Mouse (Mus musculus): ENCODE data around the gene Arnt2. TPM values are rescaled to one million over a fixed set of nuclear protein-coding genes. Genes with fewer than 3 reads are reported as not detected.

Arnt2 gene
- polyA plus RNA-seq, 1 experiment = 5.6 TPM

DNA sequence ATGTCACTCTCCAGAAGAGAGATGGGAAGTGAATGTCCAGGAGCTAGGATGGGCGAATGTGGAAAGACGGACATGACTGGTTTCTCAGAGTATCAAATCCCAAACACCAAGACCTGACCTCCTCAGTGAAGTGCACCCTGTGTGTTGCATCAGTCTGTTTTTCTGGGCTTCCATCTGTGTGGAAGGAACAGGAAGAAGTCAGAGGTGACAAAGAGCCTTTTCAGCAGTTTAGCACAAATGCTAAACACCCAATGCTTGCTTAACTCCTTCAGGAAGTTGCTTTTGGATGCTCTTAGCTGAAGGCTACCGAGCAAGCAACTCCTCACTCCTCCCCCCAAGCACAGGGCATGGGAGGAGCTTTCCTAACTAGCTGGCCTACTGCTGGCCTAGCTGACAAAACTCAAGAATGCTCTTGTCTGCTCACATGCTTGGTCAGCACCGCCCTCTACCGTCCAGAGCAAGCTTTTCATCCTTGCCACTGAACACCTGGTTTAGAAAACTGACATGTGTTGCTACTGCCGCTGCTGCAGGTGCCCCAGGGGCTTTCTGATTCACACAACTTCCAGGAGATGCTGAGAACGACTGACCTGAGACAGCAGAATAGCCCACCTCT, 137.7 kb downstream of the Arnt2 start:
- TF ChIP-seq POLR2A (IDR thresholded peaks at IDR 0.05; ENCODE audit: control insufficient read depth, low read depth, low read length) = no peak
- peak; percentile 78; the same call in 1 of the 2 replicates for TF ChIP-seq CTCF (IDR thresholded peaks at IDR 0.05; ENCODE audit: control insufficient read depth, insufficient read depth, insufficient replicate concordance, low read depth, low read length)
- Histone ChIP-seq H3K36me3 (ENCODE audit: control insufficient read depth, insufficient read depth, low read length) (no peaks in the 10 kb centered on the region), H3K4me1 (ENCODE audit: control insufficient read depth, insufficient read depth, low read length) (no peaks in the 10 kb centered on the region), H3K27ac (ENCODE audit: control insufficient read depth, insufficient read depth, low read depth, low read length) (no peak overlapping the region), H3K4me3 (ENCODE audit: control insufficient read depth, low read depth, low read length) (no peak overlapping the region), H3K27me3 (ENCODE audit: control insufficient read depth, insufficient read depth, low read length) (no peaks in the 10 kb centered on the region)

DNA sequence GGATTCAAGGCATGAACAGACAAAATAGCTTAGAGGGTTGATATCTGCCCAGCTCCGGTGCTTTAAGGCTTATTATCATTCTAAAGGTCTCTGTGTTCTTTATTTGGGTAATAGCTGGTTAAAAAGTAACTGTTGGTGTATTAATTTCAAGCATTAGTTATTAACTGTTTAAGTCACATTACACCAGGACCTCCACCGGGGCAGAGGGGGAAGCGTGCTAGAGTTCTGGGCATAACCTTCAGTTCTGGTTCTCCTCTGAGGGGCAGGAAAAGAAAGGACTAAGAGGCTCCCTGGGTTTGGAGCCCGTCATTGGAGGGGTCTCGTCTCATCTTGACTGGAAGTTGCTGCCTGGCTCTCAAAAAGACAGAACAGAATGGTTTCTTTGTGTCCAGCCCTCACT, 138.5 kb downstream of the Arnt2 start:
- Histone ChIP-seq H3K4me3 (ENCODE audit: control insufficient read depth, low read depth, low read length) (no peak overlapping the region), H3K27ac (ENCODE audit: control insufficient read depth, insufficient read depth, low read depth, low read length) (no peak overlapping the region)

DNA sequence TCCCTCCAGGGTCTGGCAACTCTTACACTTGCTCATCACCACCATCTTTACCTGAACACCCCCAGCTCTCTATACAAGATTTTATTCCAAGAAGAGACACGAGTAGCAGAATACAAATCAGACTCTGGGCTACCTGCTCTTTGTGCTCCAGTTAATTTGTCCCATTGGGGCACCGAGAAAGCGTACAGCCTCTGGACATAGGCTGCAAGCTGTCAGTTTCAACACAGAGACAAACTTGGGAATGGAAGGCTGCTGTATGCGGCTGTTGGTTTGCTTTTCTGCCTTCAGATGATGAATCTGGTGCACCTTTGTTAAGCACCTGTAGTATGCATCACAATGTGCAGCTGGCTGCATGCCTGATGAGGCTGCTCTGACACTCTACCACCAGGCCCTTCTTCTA, 146.5 kb downstream of the Arnt2 start:
- TF ChIP-seq POLR2A (IDR thresholded peaks at IDR 0.05; ENCODE audit: control insufficient read depth, low read depth, low read length) (no peak), CTCF (IDR thresholded peaks at IDR 0.05; ENCODE audit: control insufficient read depth, insufficient read depth, insufficient replicate concordance, low read depth, low read length) (no peak)
- no peak overlapping the region for H3K27ac ChIP-seq (ENCODE audit: control insufficient read depth, insufficient read depth, low read depth, low read length)
- no peaks in the 10 kb centered on the region; the same call in 1 of the 2 replicates for H3K4me1 ChIP-seq (ENCODE audit: control insufficient read depth, insufficient read depth, low read length)
- no peaks in the 10 kb centered on the region for H3K27me3 ChIP-seq (ENCODE audit: control insufficient read depth, insufficient read depth, low read length)
- no peaks in the 10 kb centered on the region for H3K36me3 ChIP-seq (ENCODE audit: control insufficient read depth, insufficient read depth, low read length)
- H3K4me3 ChIP-seq (ENCODE audit: control insufficient read depth, low read depth, low read length) = no peak overlapping the region

More for the DNA sequence above, 138.5 kb downstream of the Arnt2 start:
- Histone ChIP-seq H3K36me3 (ENCODE audit: control insufficient read depth, insufficient read depth, low read length) (no peaks in the 10 kb centered on the region), H3K27me3 (ENCODE audit: control insufficient read depth, insufficient read depth, low read length) (no peaks in the 10 kb centered on the region), H3K4me1 (ENCODE audit: control insufficient read depth, insufficient read depth, low read length) (no peaks in the 10 kb centered on the region)
- TF ChIP-seq POLR2A (IDR thresholded peaks at IDR 0.05; ENCODE audit: control insufficient read depth, low read depth, low read length) (no peak), CTCF (IDR thresholded peaks at IDR 0.05; ENCODE audit: control insufficient read depth, insufficient read depth, insufficient replicate concordance, low read depth, low read length) (no peak)

DNA sequence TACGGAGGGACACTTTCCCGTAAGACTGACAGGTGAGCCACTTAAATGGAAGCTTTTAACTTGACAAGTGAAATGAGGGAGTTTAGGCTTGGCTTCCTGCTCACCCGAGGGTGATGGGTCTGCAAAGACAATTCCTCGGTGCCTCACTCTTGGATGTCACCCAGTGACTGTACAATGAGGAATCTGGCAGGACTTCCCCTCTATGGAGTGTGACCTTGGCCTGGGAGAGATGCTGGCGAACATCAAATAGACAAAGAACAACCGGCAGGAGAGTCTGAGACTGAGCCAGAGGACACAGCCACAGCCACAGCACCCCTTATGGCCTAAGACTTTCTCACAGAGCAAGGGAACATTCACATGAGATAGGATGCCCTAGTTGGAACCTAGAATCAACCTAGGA, 148.6 kb downstream of the Arnt2 start:
- Histone ChIP-seq H3K36me3 (ENCODE audit: control insufficient read depth, insufficient read depth, low read length) (no peaks in the 10 kb centered on the region), H3K4me1 (ENCODE audit: control insufficient read depth, insufficient read depth, low read length) (no peaks in the 10 kb centered on the region; the same call in 1 of the 2 replicates), H3K27ac (ENCODE audit: control insufficient read depth, insufficient read depth, low read depth, low read length) (no peak overlapping the region), H3K4me3 (ENCODE audit: control insufficient read depth, low read depth, low read length) (no peak overlapping the region), H3K27me3 (ENCODE audit: control insufficient read depth, insufficient read depth, low read length) (no peaks in the 10 kb centered on the region)
- TF ChIP-seq CTCF (IDR thresholded peaks at IDR 0.05; ENCODE audit: control insufficient read depth, insufficient read depth, insufficient replicate concordance, low read depth, low read length) (no peak), POLR2A (IDR thresholded peaks at IDR 0.05; ENCODE audit: control insufficient read depth, low read depth, low read length) (no peak)

DNA sequence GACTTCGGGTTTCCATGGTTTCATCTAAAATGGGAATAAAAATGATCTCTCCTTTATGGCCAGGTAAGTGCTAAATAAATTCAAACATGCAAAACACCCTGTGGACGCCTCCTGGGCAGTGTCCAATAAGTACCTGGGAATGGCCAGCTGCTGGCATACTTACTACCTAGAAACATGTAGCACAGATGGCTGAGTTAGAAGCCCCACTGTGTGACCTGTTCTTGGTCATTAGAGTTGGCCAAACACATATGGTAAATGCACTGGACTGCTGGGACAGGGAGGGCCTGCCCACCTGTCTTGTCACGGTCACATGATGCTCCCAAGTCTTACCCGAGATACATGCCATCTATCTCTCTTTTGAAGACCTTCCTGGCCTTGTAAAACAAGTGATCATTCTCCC, 149.6 kb downstream of the Arnt2 start:
- H3K36me3 ChIP-seq (ENCODE audit: control insufficient read depth, insufficient read depth, low read length) = no peaks in the 10 kb centered on the region
- no peak overlapping the region for H3K4me3 ChIP-seq (ENCODE audit: control insufficient read depth, low read depth, low read length)
- TF ChIP-seq CTCF (IDR thresholded peaks at IDR 0.05; ENCODE audit: control insufficient read depth, insufficient read depth, insufficient replicate concordance, low read depth, low read length) (no peak), POLR2A (IDR thresholded peaks at IDR 0.05; ENCODE audit: control insufficient read depth, low read depth, low read length) (no peak)
- no peaks in the 10 kb centered on the region; the same call in 1 of the 2 replicates for H3K4me1 ChIP-seq (ENCODE audit: control insufficient read depth, insufficient read depth, low read length)
- H3K27me3 ChIP-seq (ENCODE audit: control insufficient read depth, insufficient read depth, low read length) = no peaks in the 10 kb centered on the region
- H3K27ac ChIP-seq (ENCODE audit: control insufficient read depth, insufficient read depth, low read depth, low read length) = no peak overlapping the region

DNA sequence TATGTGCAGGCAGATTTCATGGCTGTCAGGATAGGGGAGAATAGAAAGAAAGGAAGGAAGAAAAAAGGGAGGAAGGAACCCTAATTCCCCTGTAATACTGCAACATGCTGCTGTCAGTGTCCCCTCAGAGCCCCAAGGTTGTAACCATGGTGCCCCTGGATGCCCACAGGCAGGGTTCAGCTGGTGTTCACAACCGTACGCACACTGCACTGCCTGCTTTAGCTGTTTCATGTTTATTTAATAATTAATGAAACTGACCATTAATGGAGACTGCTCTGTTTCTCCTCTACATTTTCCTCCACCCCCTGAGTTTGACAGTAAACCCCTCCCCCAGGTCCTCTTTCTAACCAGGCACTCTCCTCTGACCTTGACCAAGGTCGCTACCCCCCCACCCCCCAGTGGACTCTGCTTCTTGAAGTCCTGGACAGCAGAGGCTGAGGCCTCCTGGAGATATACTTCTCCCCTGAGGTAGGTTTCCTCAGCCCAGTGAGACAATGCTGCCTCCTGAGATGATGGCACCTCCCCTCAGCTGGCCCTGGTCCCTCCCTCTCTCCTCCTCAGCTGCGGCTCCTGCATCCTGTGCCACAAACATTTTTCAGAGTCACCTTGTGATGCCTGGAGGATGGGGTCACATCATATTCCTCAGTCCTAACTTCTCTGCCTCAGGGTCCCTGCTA, 150.5 kb downstream of the Arnt2 start:
- H3K4me3 ChIP-seq (ENCODE audit: control insufficient read depth, low read depth, low read length) = no peak overlapping the region
- no peaks in the 10 kb centered on the region; the same call in 1 of the 2 replicates for H3K4me1 ChIP-seq (ENCODE audit: control insufficient read depth, insufficient read depth, low read length)
- H3K27ac ChIP-seq (ENCODE audit: control insufficient read depth, insufficient read depth, low read depth, low read length) = no peak overlapping the region
- no peak for TF ChIP-seq POLR2A (IDR thresholded peaks at IDR 0.05; ENCODE audit: control insufficient read depth, low read depth, low read length)
- TF ChIP-seq CTCF (IDR thresholded peaks at IDR 0.05; ENCODE audit: control insufficient read depth, insufficient read depth, insufficient replicate concordance, low read depth, low read length) = no peak
- no peaks in the 10 kb centered on the region for H3K36me3 ChIP-seq (ENCODE audit: control insufficient read depth, insufficient read depth, low read length)
- H3K27me3 ChIP-seq (ENCODE audit: control insufficient read depth, insufficient read depth, low read length) = no peaks in the 10 kb centered on the region

DNA sequence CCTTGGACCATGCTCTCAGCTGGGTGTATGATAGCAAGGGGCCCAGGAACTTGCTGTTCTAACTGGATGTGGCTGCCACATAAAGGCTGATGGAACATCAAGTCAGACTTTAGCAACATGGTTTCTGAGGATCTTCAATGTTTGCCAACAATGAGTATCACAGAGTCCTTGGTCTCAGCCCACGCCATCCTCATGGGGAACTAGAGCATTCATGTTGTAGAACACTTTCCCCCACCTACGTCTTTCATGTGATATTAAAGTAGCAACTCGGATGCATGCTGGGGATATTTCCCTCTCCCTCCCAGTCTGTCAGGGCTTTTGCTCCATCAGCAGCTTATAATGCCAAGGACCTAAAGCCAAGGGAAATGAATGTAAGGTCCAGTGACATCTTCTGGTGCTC, 153.3 kb downstream of the Arnt2 start:
- H3K27ac ChIP-seq (ENCODE audit: control insufficient read depth, insufficient read depth, low read depth, low read length) = no peak overlapping the region
- no peaks in the 10 kb centered on the region for H3K36me3 ChIP-seq (ENCODE audit: control insufficient read depth, insufficient read depth, low read length)
- no peak overlapping the region for H3K4me3 ChIP-seq (ENCODE audit: control insufficient read depth, low read depth, low read length)
- no peaks in the 10 kb centered on the region for H3K27me3 ChIP-seq (ENCODE audit: control insufficient read depth, insufficient read depth, low read length)
- TF ChIP-seq POLR2A (IDR thresholded peaks at IDR 0.05; ENCODE audit: control insufficient read depth, low read depth, low read length) (no peak), CTCF (IDR thresholded peaks at IDR 0.05; ENCODE audit: control insufficient read depth, insufficient read depth, insufficient replicate concordance, low read depth, low read length) (no peak)
- no peaks in the 10 kb centered on the region; the same call in 1 of the 2 replicates for H3K4me1 ChIP-seq (ENCODE audit: control insufficient read depth, insufficient read depth, low read length)

Measured in testis, adult 2 months (tissue).